Mouse (Mus musculus) embryonic facial prominence, embryonic 10.5 days (tissue): ENCODE measurements around the gene Nucks1. TPM values are rescaled to one million over a fixed set of nuclear protein-coding genes. Genes with fewer than 3 reads are reported as not detected.
"Not testable (repeated sequence)": the region's sequence is repeated elsewhere in the genome, so short reads cannot be mapped to it uniquely, and the experiment has no call there.

ENCODE experiments used
- DNase-seq: peaks from one replicate; pipeline ENCODE4 v3.0.0-alpha.2; 2017; ENCODE audit warnings: low spot score
- H3K27ac ChIP-seq: fragments of 300-500 bp; sonication (generic); replicated peaks from 2 replicates; pipeline ENCODE4 v1.5.1; 2016; ENCODE audit warnings: mild to moderate bottlenecking
- H3K27me3 ChIP-seq: fragments of 300-500 bp; sonication (generic); replicated peaks from 2 replicates; pipeline ENCODE4 v1.6.1; 2016; ENCODE audit warnings: low read depth, mild to moderate bottlenecking; ENCODE audit not compliant: poor library complexity, severe bottlenecking
- H3K36me3 ChIP-seq: fragments of 300-500 bp; sonication (generic); replicated peaks from 2 replicates; pipeline ENCODE4 v1.6.1; 2016; ENCODE audit warnings: mild to moderate bottlenecking, moderate library complexity
- H3K4me1 ChIP-seq: fragments of 300-500 bp; sonication (generic); 2 replicates; pipeline ENCODE4 v1.6.1; 2016
- H3K4me3 ChIP-seq: fragments of 300-500 bp; sonication (generic); 2 replicates; pipeline ENCODE4 v1.5.1; 2016; ENCODE audit warnings: mild to moderate bottlenecking, moderate library complexity
- H3K9me3 ChIP-seq: fragments of 300-500 bp; sonication (generic); 2 replicates; pipeline ENCODE4 v1.6.1; 2016; ENCODE audit warnings: mild to moderate bottlenecking
- WGBS: fragments of 180-500 bp; shearing (Covaris S2); methylation state at CpG from one replicate; pipeline ENCODE4 v1.1.7; 2016; 5-methylcytosine and 5-hydroxymethylcytosine counted together
- polyA plus RNA-seq: library from polyadenylated mRNA; unstranded; fragments of >200 nt; fragmentation: Nextera tagmentation; extraction: Ambion mirVana; gene quantifications from 2 replicates; pipeline ENCODE4 v1.2.1, GENCODE M21; 2016

Nucks1 gene
- polyA plus RNA-seq, 1 experiment from 2014 or later: 105 TPM

DNA sequence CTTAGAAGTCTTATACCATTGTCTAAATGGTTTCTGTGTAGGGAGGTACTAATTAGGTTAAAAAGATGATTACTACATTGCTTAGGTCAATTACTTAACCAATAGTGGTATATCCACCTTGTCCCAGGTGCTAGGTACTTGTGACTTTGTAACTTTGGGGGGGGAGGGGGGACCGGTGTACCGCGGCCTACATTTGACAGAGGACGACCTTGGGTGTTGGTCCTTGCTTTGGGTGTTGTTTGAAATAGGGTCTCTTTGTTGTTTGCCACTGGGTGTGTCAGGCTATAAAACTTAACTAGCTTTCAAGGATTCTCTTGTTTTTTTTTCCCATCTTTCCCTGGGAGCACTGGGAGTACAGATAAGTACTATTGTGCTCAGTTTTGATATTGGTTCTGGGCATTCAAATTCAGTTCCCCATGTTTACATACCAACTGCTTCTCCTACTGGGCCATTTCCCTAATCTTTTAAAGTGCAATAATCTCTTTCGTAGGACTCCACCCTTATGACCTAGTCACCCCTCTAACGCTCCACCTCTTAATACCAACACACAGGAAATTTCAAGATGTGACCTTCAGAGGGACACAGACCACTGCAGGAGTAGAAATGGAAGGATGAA, 20.2 kb upstream of the Nucks1 start:
- no peaks in the 10 kb centered on the region for H3K27me3 ChIP-seq
- no peak overlapping the region for H3K4me3 ChIP-seq
- WGBS: 79% methylated on average over 6 of the region's 6 CpGs
- H3K27ac ChIP-seq: no peak overlapping the region
- no peaks in the 10 kb centered on the region for H3K4me1 ChIP-seq
- H3K9me3 ChIP-seq: no peaks in the 10 kb centered on the region
- no peaks in the 10 kb centered on the region for H3K36me3 ChIP-seq
- DNase-seq: no peak

DNA sequence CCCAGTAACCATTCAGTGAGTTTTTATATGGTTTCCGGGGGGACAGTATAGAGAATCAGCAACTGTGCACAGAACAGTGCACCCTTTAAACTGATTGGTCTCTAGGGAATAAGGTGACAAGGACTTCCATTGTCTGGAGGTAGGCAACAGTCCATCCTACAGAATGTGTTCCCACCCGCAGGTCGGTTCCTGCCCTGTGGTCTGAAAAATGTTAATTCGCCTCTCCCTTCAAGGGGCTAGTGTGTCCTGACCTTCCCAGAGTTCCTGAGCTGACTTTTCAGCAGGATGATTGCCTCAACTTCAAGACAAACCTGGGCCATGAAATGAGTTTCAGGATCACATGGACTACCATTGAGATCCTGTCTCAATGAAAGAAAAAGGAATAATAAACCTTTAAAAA, 18.9 kb upstream of the Nucks1 start:
- no peak overlapping the region for H3K4me3 ChIP-seq
- WGBS: 55% methylated on average over 4 of the region's 4 CpGs
- no peaks in the 10 kb centered on the region for H3K27me3 ChIP-seq
- H3K4me1 ChIP-seq: no peaks in the 10 kb centered on the region
- no peaks in the 10 kb centered on the region for H3K36me3 ChIP-seq
- no peaks in the 10 kb centered on the region for H3K9me3 ChIP-seq
- H3K27ac ChIP-seq: no peak overlapping the region
- no peak for DNase-seq

DNA sequence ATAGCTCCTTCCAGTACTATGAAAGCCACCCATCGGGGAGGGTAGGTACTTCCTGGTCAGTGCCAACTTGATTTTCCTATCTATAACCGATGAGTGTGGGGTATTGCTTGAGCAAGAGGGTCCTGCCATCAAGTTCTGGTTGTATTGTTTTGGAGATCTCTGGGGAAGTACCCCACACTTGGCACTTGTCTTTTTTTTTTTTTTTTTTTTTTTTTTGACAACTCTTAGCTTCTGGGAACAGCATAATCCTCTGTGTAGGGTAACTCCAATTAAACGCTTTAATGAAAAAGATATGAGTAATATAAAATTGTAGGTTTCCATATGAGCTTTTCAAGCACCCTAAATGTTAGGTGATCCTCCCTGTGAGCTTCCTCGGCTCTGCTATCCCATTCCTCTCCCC, 7.7 kb upstream of the Nucks1 start:
- Histone ChIP-seq H3K9me3 (no peaks in the 10 kb centered on the region), H3K36me3 (no peaks in the 10 kb centered on the region), H3K27ac (no peak overlapping the region), H3K27me3 (peaks cover 17% of the 10 kb centered on the region), H3K4me3 (no peak overlapping the region), H3K4me1 (no peaks in the 10 kb centered on the region)
- WGBS: 94% methylated on average over 4 of the region's 4 CpGs
- no peak for DNase-seq

DNA sequence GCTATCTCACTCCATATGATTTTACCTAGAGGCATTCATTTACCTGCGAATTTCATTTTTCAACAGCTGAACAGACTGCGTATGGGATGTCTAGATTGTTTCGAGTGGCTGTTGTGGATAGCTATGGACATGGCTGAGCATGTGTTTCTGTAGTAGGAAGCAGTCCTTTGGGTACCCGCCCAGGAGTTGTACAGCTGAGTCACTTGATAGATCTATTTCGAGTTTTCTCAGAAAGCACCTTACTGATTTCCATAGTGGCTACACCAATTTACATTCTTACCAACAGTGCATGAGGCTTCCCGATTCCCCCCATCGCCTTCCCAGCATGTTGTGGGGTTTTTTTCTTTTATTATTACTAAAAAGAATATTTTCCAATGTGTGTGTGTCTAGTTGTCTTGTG, 7.1 kb upstream of the Nucks1 start:
- 90% methylated on average over 7 of the region's 7 CpGs for WGBS
- DNase-seq: no peak
- no peaks in the 10 kb centered on the region for H3K36me3 ChIP-seq
- no peaks in the 10 kb centered on the region for H3K9me3 ChIP-seq
- no peak overlapping the region for H3K27ac ChIP-seq
- H3K4me3 ChIP-seq: no peak overlapping the region
- peaks cover 20% of the 10 kb centered on the region for H3K27me3 ChIP-seq
- no peaks in the 10 kb centered on the region for H3K4me1 ChIP-seq

DNA sequence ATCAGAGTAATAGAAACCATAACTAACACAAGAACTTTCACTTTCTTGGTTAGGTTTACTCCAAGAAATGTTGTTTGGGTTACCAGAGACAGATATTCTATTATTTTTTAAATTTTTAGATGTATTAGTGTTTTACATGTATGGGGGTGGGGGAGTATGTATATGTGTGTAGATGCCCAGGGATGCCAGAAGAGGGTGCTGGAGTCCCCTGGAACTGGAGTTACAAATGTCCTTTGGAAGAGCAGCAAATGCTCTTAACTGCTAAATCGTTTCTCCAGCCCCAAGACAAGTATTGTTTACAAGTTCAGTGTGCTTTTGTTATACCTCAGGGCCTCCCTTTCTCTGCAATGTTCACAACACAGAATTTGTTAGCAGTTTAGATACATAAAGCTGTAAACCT, 4.8 kb upstream of the Nucks1 start:
- Histone ChIP-seq H3K4me3 (no peak overlapping the region), H3K36me3 (no peaks in the 10 kb centered on the region), H3K9me3 (no peaks in the 10 kb centered on the region), H3K4me1 (no peaks in the 10 kb centered on the region), H3K27me3 (peaks cover 30% of the 10 kb centered on the region), H3K27ac (no peak overlapping the region)
- WGBS: 23% methylated on average over 1 of the region's 1 CpGs
- no peak for DNase-seq

DNA sequence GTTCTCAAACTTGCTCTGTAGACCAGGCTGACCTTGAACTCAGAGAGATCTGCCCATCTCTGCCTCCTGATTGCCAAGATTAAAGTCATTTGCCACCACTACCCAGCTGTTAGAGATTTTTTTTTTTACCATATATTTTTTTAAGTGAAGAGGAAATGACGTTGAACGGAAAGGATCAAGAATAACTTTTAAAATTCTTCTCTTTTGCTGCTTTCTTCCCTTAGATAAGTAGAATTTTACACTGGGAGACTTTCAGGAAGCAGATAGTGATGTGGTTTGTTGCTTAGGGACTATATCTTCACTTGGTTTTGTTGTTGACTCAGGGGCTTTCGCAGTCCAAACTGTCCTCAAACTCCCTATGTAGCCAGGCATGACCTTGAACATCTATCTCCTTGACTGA, 1.9 kb upstream of the Nucks1 start:
- Histone ChIP-seq H3K9me3 (no peaks in the 10 kb centered on the region), H3K36me3 (peaks cover 14% of the 10 kb centered on the region), H3K4me3 (no peak overlapping the region), H3K27ac (no peak overlapping the region), H3K27me3 (peaks cover 30% of the 10 kb centered on the region), H3K4me1 (peaks cover 14% of the 10 kb centered on the region)
- WGBS: 96% methylated on average over 3 of the region's 3 CpGs
- DNase-seq: no peak

DNA sequence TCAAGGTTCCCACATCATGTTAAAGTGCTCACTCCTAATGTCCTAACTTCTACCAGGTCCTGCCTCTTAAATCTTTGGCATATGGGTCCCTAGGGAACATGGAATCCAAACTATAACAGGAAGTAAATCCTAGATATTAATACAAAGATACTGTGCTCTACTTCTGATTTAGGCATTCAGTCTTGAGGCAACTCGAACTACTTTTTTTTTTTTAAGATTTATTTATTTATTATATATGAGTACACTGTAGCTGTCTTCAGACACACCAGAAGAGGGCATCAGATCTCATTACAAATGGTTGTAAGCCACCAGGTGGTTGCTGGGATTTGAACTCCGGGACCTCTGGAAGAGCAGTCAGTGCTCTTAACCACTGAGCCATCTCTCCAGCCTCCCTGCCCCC, 1.1 kb upstream of the Nucks1 start:
- H3K4me3 ChIP-seq, H3K9me3 ChIP-seq, DNase-seq, H3K27ac ChIP-seq: not testable (repeated sequence)
- Histone ChIP-seq H3K4me1 (peaks cover 14% of the 10 kb centered on the region), H3K36me3 (peaks cover 17% of the 10 kb centered on the region), H3K27me3 (peaks cover 27% of the 10 kb centered on the region)
- 98% methylated on average over 2 of the region's 2 CpGs for WGBS

DNA sequence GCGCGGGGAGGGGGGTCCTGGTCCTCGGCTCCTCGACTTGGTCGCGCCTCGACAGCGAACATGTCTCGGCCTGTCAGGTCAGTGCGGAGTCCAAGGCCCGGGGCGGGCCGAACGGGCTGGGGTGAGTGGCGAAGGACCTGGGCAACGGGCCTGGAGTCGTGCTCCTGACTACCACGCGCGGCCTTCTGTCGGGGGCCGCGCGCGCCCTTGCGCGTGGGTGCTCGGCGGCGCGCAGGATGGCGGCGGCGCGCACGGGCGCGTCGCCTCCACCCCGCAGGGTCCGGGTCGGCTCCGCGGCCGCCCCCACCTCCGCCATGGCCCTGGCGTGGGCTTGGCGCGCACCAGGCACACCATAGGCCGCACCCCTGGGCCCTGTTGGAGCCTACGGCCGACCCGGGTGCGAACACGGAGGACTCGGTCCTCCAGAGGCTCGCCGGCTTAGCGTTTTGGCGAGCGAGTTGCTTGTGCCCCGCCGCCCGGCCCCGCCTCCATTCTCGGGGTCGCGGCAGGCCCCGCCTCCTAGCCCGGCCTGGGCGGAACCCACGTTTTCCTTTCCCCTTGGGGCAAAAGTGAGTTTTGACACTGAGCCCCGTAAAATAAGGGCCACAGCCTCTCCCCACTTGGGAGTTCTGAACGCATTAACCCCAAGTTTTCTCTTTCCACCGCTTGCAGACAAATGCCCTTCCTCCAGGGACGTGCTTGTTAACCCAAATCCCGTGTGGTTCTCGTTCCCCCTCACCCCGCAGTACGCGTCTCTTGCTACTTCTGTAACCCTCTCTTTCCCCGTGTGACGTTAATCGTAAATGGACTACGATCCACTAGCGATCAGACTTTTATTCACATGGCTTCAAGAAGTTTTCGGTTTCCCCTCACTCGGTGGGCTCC, 582 bp downstream of the Nucks1 start:
- H3K4me1 ChIP-seq: peaks cover 14% of the 10 kb centered on the region
- H3K27me3 ChIP-seq: peaks cover 27% of the 10 kb centered on the region
- peak overlapping the region; percentile 100 for H3K27ac ChIP-seq
- peak; percentile 87 for DNase-seq
- peaks cover 32% of the 10 kb centered on the region for H3K36me3 ChIP-seq
- H3K9me3 ChIP-seq: no peaks in the 10 kb centered on the region
- peak overlapping the region; percentile 98 for H3K4me3 ChIP-seq
- WGBS: under 1% methylated on average over 88 of the region's 88 CpGs

DNA sequence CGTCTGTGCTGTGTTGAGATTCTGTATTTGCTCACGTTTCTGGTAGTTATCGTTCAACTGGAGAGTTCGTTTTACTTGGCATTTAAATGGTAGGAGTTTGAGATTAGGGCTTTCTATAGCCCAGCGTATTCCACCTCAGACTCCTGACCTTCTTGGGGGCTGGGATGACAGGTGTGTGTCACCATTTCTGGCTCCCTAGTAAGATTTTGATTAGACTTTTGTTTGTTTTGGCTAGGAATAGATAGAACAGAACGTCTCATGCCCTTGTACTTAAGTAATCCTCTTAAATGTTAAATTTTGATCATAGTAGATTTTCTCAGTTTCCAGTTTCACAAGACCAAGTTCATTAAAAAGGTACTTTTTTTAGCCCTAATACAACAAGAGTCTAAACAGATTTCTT, 7.3 kb downstream of the Nucks1 start:
- H3K36me3 ChIP-seq: peaks cover 90% of the 10 kb centered on the region
- H3K27me3 ChIP-seq: no peaks in the 10 kb centered on the region
- H3K4me1 ChIP-seq: peaks cover 8% of the 10 kb centered on the region
- WGBS: 89% methylated on average over 6 of the region's 6 CpGs
- no peak overlapping the region for H3K4me3 ChIP-seq
- no peak overlapping the region for H3K27ac ChIP-seq
- DNase-seq: no peak
- H3K9me3 ChIP-seq: no peaks in the 10 kb centered on the region

DNA sequence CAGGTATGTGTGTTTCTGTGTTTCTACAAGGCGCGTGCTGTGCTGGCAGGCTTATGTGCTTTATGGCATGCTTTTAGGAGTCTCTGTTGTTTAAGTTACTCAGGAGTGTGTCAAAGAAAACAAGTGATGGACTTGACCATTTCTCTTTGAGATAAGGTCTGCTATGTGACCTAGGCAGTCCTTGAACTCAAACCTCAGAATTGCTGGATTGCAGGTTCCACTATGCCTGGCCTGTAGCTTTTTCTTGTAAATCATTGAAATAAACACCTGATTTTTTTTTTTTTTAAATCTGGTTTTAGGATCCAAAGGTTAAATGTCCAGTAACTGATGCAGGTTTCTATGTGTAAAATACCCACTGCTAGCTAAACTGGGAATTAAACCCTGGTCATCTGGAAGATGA, 8.7 kb downstream of the Nucks1 start:
- Histone ChIP-seq H3K36me3 (peaks cover 96% of the 10 kb centered on the region), H3K9me3 (no peaks in the 10 kb centered on the region), H3K27me3 (no peaks in the 10 kb centered on the region), H3K4me3 (no peak overlapping the region), H3K4me1 (peaks cover 5% of the 10 kb centered on the region; the same call in 1 of the 2 replicates), H3K27ac (no peak overlapping the region)
- WGBS: 99% methylated on average over 2 of the region's 2 CpGs
- DNase-seq: no peak

DNA sequence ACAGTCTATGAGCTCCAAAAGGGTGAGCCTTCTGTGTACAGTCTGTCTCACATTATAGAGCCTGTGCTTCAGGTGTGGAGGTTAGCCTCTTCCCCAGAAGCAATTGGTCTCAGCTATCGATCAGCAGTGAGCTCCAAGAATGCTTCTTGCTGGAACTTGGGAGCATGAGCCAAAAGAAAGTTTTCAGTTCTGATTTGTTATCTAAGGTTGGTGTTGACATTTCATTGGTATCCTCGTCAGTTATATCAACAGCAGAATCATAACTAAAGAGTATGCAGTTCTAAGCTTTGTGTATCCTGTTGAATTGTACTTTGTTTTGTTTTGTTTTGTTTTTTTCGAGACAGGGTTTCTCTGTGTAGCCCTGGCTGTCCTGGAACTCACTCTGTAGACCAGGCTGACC, 11.8 kb downstream of the Nucks1 start:
- H3K4me1 ChIP-seq: peaks cover 4% of the 10 kb centered on the region; the same call in 1 of the 2 replicates
- peaks cover 100% of the 10 kb centered on the region for H3K36me3 ChIP-seq
- DNase-seq: no peak
- H3K27me3 ChIP-seq: no peaks in the 10 kb centered on the region
- no peak overlapping the region for H3K4me3 ChIP-seq
- 94% methylated on average over 3 of the region's 3 CpGs for WGBS
- H3K9me3 ChIP-seq: no peaks in the 10 kb centered on the region
- H3K27ac ChIP-seq: no peak overlapping the region

DNA sequence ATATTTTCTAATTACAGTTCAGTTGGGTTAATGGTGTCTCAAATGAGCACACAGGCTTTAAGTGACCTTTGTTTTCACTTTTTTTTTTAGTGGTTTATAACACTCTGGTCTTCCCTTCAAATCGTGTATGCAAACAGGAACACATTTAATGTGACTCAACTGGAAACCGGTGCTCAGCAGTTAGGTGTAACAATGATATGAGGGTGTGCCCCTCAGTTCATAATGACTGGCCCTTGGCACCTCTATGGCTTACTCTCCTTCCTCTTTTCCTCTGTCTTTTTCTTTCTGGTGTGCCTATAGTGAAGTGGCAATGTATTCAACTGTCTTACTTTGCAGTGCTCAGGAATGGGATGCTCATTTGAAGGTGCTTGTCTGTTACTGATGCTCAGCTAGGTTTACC, 23.1 kb downstream of the Nucks1 start:
- Histone ChIP-seq H3K9me3 (no peaks in the 10 kb centered on the region), H3K27ac (no peak overlapping the region), H3K36me3 (peaks cover 95% of the 10 kb centered on the region), H3K4me1 (no peaks in the 10 kb centered on the region), H3K27me3 (no peaks in the 10 kb centered on the region), H3K4me3 (no peak overlapping the region)
- DNase-seq: no peak
- 89% methylated on average over 2 of the region's 2 CpGs for WGBS
